Mouse (Mus musculus) heart, adult 2 months (tissue): Measurements from ENCODE around the gene Csnk1g2.

Source experiments
- CTCF ChIP-seq: fragments of 200-600 bp; IDR thresholded peaks from 2 replicates; pipeline ENCODE4 v1.8.1; 2022; ENCODE audit warnings: antibody characterized with exemption, mild to moderate bottlenecking, moderate library complexity
- EP300 ChIP-seq: fragments of 200-500 bp; IDR thresholded peaks from 2 replicates; pipeline ENCODE4 v1.6.1; 2011; ENCODE audit warnings: low read depth, low read length, control low read depth; ENCODE audit not compliant: insufficient read depth
- POLR2A ChIP-seq: fragments of 200-500 bp; IDR thresholded peaks from 2 replicates; pipeline ENCODE4 v1.6.1; 2011; ENCODE audit warnings: mild to moderate bottlenecking, low read depth, low read length, control low read depth; ENCODE audit not compliant: insufficient read depth

GRCm38 (mm10) chr10:80573944-80574343, 48.7 kb upstream of the Csnk1g2 start:
- TF ChIP-seq CTCF (no peak), POLR2A (no peak), EP300 (no peak)
